Mouse (Mus musculus): Measurements from ENCODE around the gene Rbm5. TPM values are rescaled to one million over a fixed set of nuclear protein-coding genes. Genes with fewer than 3 reads are reported as not detected.

The Rbm5 gene
- polyA plus RNA-seq, 1 experiment from 2014 or later: 184 TPM

DNA sequence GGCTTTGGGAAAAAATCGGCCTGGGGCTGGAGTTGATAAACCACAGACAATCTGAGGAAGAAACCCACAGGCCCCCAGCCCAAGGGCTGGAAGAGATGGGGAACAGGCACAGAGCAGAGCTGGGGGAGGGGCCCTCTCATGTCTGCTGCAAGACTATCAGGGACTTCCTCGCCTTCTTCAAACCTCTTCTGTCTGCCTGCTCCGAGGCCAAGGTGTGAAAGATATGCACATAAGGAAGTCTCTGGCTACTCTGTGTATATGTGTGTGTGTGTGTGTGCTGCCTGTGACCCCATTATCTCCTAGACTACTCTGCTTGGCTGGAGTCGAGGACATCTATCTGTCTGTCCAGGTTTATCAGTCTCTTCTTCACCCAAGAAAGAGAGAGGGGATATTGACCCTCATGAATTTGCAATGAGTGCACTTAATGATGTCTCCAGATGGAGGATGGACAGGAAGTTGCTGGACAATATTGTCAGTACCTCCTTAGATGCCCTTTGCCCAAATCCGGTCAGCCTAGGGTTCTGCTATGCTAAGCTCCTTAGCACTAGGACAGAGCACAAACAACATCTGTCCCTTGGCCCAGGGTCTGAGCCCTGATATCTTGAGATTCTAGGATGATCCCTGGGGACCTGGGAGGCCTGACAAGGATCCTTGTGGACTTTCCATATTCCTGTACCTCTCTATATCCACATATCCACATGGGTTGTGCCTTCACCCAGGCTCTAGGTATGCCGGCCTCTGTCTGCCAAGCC, 41.7 kb downstream of the Rbm5 start:
- ATAC-seq (replicated peaks; ENCODE audit: insufficient number of reproducible peaks, low FRiP score, low TSS enrichment, low read depth) (no peak), DNase-seq (ENCODE audit: low spot score) (no peak)
- no peak overlapping the region for H3K4me2 ChIP-seq (ENCODE audit: low read depth, low read length)
- H3K27me3 ChIP-seq (ENCODE audit: control insufficient read depth, insufficient read depth, low read length): no peaks in the 10 kb centered on the region
- H3K4me1 ChIP-seq (ENCODE audit: control insufficient read depth, insufficient read depth, low read length): peaks cover 12% of the 10 kb centered on the region
- H3K4me3 ChIP-seq (ENCODE audit: low read depth, low read length): no peak overlapping the region
- no peaks in the 10 kb centered on the region for H3K9me3 ChIP-seq (replicated peaks; ENCODE audit: control insufficient read depth, low read length)
- 59% methylated on average over 6 of the region's 6 CpGs for WGBS
- H3K27ac ChIP-seq (replicated peaks; ENCODE audit: low read depth, low read length): no peak overlapping the region
- H3K9ac ChIP-seq (replicated peaks; ENCODE audit: low read length): no peak overlapping the region
- no peaks in the 10 kb centered on the region for H3K36me3 ChIP-seq (replicated peaks; ENCODE audit: control insufficient read depth, insufficient read depth, low read depth, low read length)

DNA sequence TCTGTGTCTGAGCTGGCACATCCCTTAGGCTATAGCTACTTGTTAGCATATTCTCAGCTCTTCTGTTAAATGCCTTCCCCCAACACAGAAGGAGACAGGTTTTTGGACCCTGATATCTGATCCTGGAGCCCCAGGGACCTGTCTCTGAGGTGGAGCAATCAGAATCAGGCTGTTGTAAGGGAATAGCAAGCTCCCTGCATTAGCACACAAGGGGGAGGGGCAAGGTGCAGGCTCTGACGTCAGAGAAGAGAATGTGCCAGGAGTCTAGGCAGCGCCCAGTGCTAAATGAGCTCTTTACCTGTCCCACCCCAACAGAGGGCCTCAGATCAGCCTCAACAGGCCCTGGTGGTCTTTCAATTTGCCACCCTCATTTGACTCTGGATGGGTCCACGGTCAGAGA, 43.8 kb downstream of the Rbm5 start:
- Histone ChIP-seq H3K9ac (replicated peaks; ENCODE audit: low read length) (no peak overlapping the region), H3K4me3 (ENCODE audit: low read depth, low read length) (no peak overlapping the region), H3K4me1 (ENCODE audit: control insufficient read depth, insufficient read depth, low read length) (peaks cover 23% of the 10 kb centered on the region), H3K4me2 (ENCODE audit: low read depth, low read length) (no peak overlapping the region), H3K27ac (replicated peaks; ENCODE audit: low read depth, low read length) (no peak overlapping the region), H3K27me3 (ENCODE audit: control insufficient read depth, insufficient read depth, low read length) (no peaks in the 10 kb centered on the region), H3K36me3 (replicated peaks; ENCODE audit: control insufficient read depth, insufficient read depth, low read depth, low read length) (no peaks in the 10 kb centered on the region), H3K9me3 (replicated peaks; ENCODE audit: control insufficient read depth, low read length) (no peaks in the 10 kb centered on the region)
- WGBS: 43% methylated on average over 3 of the region's 3 CpGs
- no peak for ATAC-seq (replicated peaks; ENCODE audit: insufficient number of reproducible peaks, low FRiP score, low TSS enrichment, low read depth)
- peak; percentile 52 for DNase-seq (ENCODE audit: low spot score)

DNA sequence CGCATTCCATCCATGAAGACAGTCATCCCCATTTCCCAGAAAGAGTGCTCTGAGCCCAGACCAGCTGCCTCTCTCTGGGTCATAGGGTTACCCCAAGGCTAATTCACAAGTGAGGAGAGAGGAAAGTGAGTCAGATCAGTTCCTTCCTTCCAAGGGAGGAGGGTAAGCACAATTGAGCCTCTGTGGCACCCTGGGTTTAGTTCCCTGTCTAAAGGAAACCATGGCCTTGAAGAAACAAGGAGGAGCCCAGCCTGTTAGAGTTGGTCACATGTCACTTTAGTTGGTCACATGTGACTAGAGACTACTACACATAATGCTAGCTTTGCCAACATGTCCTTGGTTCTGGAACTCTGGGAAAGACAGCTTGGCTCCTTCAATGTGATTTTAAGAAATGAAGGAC, 46.0 kb downstream of the Rbm5 start:
- H3K9ac ChIP-seq (replicated peaks; ENCODE audit: low read length): no peak overlapping the region; the same call in 1 of the 2 replicates
- H3K4me2 ChIP-seq (ENCODE audit: low read depth, low read length): no peak overlapping the region
- no peaks in the 10 kb centered on the region for H3K9me3 ChIP-seq (replicated peaks; ENCODE audit: control insufficient read depth, low read length)
- ATAC-seq (replicated peaks; ENCODE audit: insufficient number of reproducible peaks, low FRiP score, low TSS enrichment, low read depth) (no peak), DNase-seq (ENCODE audit: low spot score) (no peak)
- no peaks in the 10 kb centered on the region for H3K36me3 ChIP-seq (replicated peaks; ENCODE audit: control insufficient read depth, insufficient read depth, low read depth, low read length)
- no peak overlapping the region for H3K4me3 ChIP-seq (ENCODE audit: low read depth, low read length)
- H3K4me1 ChIP-seq (ENCODE audit: control insufficient read depth, insufficient read depth, low read length): peaks cover 23% of the 10 kb centered on the region
- H3K27me3 ChIP-seq (ENCODE audit: control insufficient read depth, insufficient read depth, low read length): no peaks in the 10 kb centered on the region
- 86% methylated on average over 1 of the region's 1 CpGs for WGBS
- H3K27ac ChIP-seq (replicated peaks; ENCODE audit: low read depth, low read length): peak overlapping the region; percentile 2; the same call in 1 of the 2 replicates

DNA sequence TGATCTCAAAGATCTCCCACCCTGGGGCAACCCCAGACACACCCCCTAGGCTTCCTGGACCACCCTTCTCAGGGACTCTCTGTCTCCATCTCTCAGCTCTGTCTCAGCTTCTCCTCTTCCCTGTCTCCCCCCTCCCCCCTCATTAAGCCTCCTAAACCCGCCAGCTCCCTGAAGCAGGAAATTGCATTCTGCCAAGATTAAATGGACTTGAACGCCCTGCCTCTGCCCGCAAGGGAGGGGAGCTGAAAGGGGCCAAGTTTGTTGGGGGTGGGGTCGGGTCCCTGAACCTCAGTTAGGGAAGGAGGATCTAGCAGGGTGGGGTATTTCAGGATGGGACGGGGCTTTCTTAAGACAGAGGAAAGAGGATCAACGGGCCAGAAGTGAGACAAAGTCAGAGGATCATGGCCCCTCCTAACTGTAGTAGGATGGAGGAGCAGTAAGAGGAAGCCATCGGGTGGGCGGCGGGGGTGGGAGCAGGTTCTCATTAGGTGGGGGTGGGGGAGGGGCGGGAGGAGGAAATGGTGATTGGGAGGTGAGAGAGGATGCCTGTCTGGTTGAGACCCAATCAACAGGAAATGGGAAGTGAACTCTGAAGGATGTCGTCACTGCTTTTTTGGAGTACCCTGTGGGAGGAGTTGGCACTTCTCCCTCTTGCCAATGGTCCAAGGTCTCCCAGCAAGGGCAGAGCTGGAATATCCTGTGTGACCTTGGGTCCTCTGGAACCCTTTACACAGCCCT, 46.8 kb downstream of the Rbm5 start:
- WGBS: 2% methylated on average over 11 of the region's 11 CpGs
- Histone ChIP-seq H3K9ac (replicated peaks; ENCODE audit: low read length) (peak overlapping the region; percentile 37), H3K27ac (replicated peaks; ENCODE audit: low read depth, low read length) (peak overlapping the region; percentile 2), H3K36me3 (replicated peaks; ENCODE audit: control insufficient read depth, insufficient read depth, low read depth, low read length) (no peaks in the 10 kb centered on the region), H3K4me2 (ENCODE audit: low read depth, low read length) (peak overlapping the region; percentile 22), H3K9me3 (replicated peaks; ENCODE audit: control insufficient read depth, low read length) (no peaks in the 10 kb centered on the region), H3K4me3 (ENCODE audit: low read depth, low read length) (no peak overlapping the region), H3K27me3 (ENCODE audit: control insufficient read depth, insufficient read depth, low read length) (no peaks in the 10 kb centered on the region), H3K4me1 (ENCODE audit: control insufficient read depth, insufficient read depth, low read length) (peaks cover 18% of the 10 kb centered on the region)
- ATAC-seq (replicated peaks; ENCODE audit: insufficient number of reproducible peaks, low FRiP score, low TSS enrichment, low read depth): peak; percentile 37; the same call in 1 of the 2 replicates
- DNase-seq (ENCODE audit: low spot score): peak; percentile 77

DNA sequence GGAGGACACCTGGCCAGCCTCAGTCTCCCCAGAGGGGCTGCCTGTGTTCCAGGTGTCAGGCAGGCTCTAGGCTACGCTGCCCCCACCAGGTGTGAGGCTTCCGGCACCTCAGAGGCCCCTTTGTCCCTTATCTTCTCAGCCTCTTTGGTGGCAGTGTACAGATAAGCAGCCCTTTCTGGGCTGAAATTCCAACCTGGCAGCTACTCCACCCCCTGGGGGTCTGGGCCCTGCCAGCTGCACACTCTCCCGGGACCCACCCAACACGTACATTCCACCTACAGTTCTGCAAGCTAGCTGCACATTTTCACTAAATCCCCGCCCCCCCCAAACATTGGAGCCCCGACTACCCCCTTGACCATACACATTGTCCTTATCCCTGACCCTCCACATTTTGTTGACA, 47.5 kb downstream of the Rbm5 start:
- Histone ChIP-seq H3K4me1 (ENCODE audit: control insufficient read depth, insufficient read depth, low read length) (peaks cover 18% of the 10 kb centered on the region), H3K9me3 (replicated peaks; ENCODE audit: control insufficient read depth, low read length) (no peaks in the 10 kb centered on the region), H3K9ac (replicated peaks; ENCODE audit: low read length) (peak overlapping the region; percentile 37), H3K4me2 (ENCODE audit: low read depth, low read length) (no peak overlapping the region), H3K4me3 (ENCODE audit: low read depth, low read length) (no peak overlapping the region), H3K27me3 (ENCODE audit: control insufficient read depth, insufficient read depth, low read length) (no peaks in the 10 kb centered on the region), H3K27ac (replicated peaks; ENCODE audit: low read depth, low read length) (peak overlapping the region; percentile 2; the same call in 1 of the 2 replicates), H3K36me3 (replicated peaks; ENCODE audit: control insufficient read depth, insufficient read depth, low read depth, low read length) (no peaks in the 10 kb centered on the region)
- 25% methylated on average over 6 of the region's 6 CpGs for WGBS
- no peak for DNase-seq (ENCODE audit: low spot score)
- 0 out of 2 replicates have a peak, but pooled peaks have one; percentile 6 for ATAC-seq (replicated peaks; ENCODE audit: insufficient number of reproducible peaks, low FRiP score, low TSS enrichment, low read depth)

DNA sequence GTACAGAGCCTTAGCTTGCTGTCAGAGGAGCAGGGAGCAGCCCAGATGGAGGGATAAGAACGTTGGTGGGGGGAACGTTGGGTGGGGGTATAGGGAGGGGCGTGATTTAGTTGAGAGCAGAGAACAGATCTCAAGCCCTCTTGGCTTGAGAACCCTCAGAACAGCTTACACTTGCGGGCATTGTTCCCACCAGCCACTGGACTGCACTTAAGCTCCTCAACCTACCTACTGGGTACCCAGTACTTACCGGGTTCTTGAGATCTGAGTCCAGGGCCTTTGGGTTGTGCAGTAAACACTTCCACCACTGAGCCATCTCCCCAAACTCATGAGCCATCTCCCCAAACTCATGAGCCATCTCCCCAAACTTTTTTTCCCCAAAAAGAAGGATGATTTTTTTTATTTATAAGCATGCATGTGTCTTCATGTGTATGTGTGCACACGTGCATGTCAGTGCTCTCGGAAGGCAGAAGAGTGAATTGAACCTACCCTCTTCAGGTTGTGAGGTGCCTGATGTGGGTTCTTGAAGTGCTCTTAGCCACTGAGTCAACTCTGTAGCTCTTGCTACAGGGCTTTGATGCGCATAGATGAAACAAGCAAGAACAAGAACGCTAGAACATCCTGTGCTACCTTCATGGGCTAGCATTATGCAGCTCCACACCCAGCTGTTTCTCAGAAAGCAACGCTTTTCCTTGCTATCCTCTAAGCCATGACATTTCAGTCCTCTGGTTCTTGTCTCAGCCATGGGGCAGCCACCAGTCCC, 51.8 kb downstream of the Rbm5 start:
- Histone ChIP-seq H3K9me3 (replicated peaks; ENCODE audit: control insufficient read depth, low read length) (no peaks in the 10 kb centered on the region), H3K27ac (replicated peaks; ENCODE audit: low read depth, low read length) (no peak overlapping the region), H3K4me3 (ENCODE audit: low read depth, low read length) (no peak overlapping the region), H3K9ac (replicated peaks; ENCODE audit: low read length) (no peak overlapping the region), H3K4me2 (ENCODE audit: low read depth, low read length) (no peak overlapping the region), H3K36me3 (replicated peaks; ENCODE audit: control insufficient read depth, insufficient read depth, low read depth, low read length) (no peaks in the 10 kb centered on the region), H3K27me3 (ENCODE audit: control insufficient read depth, insufficient read depth, low read length) (no peaks in the 10 kb centered on the region), H3K4me1 (ENCODE audit: control insufficient read depth, insufficient read depth, low read length) (peaks cover 18% of the 10 kb centered on the region)
- ATAC-seq (replicated peaks; ENCODE audit: insufficient number of reproducible peaks, low FRiP score, low TSS enrichment, low read depth): no peak
- 76% methylated on average over 10 of the region's 10 CpGs for WGBS
- no peak for DNase-seq (ENCODE audit: low spot score)

DNA sequence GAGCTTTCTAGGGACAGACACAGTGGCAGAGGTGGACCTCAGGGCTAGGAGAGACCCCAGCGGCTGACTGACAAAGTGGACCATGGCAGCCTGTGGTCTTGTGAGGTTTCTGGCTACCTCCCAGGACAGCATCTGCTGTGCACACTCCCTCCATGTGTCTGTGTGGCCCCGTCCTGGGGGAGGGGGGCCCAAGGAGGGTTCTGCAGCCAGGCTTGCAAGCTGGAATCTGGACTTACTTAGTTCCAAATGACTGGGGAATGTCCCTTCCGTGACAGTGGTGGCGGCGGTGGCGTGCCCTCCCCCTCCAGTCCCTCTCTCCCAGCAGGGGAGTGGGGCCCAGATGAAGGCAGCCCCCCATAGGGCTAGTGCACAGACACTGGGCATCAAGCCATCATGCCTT, 53.8 kb downstream of the Rbm5 start:
- ATAC-seq (replicated peaks; ENCODE audit: insufficient number of reproducible peaks, low FRiP score, low TSS enrichment, low read depth): peak; percentile 27; the same call in 1 of the 2 replicates
- no peaks in the 10 kb centered on the region for H3K27me3 ChIP-seq (ENCODE audit: control insufficient read depth, insufficient read depth, low read length)
- no peak overlapping the region for H3K4me3 ChIP-seq (ENCODE audit: low read depth, low read length)
- H3K4me1 ChIP-seq (ENCODE audit: control insufficient read depth, insufficient read depth, low read length): peaks cover 7% of the 10 kb centered on the region
- no peak overlapping the region for H3K4me2 ChIP-seq (ENCODE audit: low read depth, low read length)
- peak; percentile 72 for DNase-seq (ENCODE audit: low spot score)
- peak overlapping the region; percentile 7; the same call in 1 of the 2 replicates for H3K9ac ChIP-seq (replicated peaks; ENCODE audit: low read length)
- no peaks in the 10 kb centered on the region for H3K36me3 ChIP-seq (replicated peaks; ENCODE audit: control insufficient read depth, insufficient read depth, low read depth, low read length)
- H3K27ac ChIP-seq (replicated peaks; ENCODE audit: low read depth, low read length): peak overlapping the region; percentile 56
- no peaks in the 10 kb centered on the region for H3K9me3 ChIP-seq (replicated peaks; ENCODE audit: control insufficient read depth, low read length)
- 26% methylated on average over 6 of the region's 6 CpGs for WGBS

Data from embryonic facial prominence, embryonic 11.5 days (tissue).